Mouse (Mus musculus): ENCODE measurements around the gene G0s2. TPM values are rescaled to one million over a fixed set of nuclear protein-coding genes. Genes with fewer than 3 reads are reported as not detected.
"Not testable (repeated sequence)": the region's sequence is repeated elsewhere in the genome, so short reads cannot be mapped to it uniquely, and the experiment has no call there.

The G0s2 gene
- total RNA-seq, 1 experiment from 2014 or later: 169 TPM

GRCm38 (mm10) chr1:193290686-193291085, 17.7 kb upstream of the G0s2 start:
- no peak for ATAC-seq (ENCODE audit: extremely low read depth, insufficient number of reproducible peaks, low FRiP score, poor library complexity, severe bottlenecking)

- no peak for ATAC-seq (ENCODE audit: extremely low read depth, insufficient number of reproducible peaks, low FRiP score, poor library complexity, severe bottlenecking)
Observed at GRCm38 (mm10) chr1:193289914-193290313, 16.9 kb upstream of the G0s2 start.

- no peak for ATAC-seq (ENCODE audit: extremely low read depth, insufficient number of reproducible peaks, low FRiP score, poor library complexity, severe bottlenecking)
Observed at GRCm38 (mm10) chr1:193289076-193289475, 16.1 kb upstream of the G0s2 start.

GRCm38 (mm10) chr1:193287578-193287977, 14.6 kb upstream of the G0s2 start:
- no peak for ATAC-seq (ENCODE audit: extremely low read depth, insufficient number of reproducible peaks, low FRiP score, poor library complexity, severe bottlenecking)

- not testable (repeated sequence) for ATAC-seq (ENCODE audit: extremely low read depth, insufficient number of reproducible peaks, low FRiP score, poor library complexity, severe bottlenecking)
Observed at GRCm38 (mm10) chr1:193285766-193286325, 12.8 kb upstream of the G0s2 start.

GRCm38 (mm10) chr1:193284228-193284779, 11.3 kb upstream of the G0s2 start:
- no peak for ATAC-seq (ENCODE audit: extremely low read depth, insufficient number of reproducible peaks, low FRiP score, poor library complexity, severe bottlenecking)

- ATAC-seq (ENCODE audit: extremely low read depth, insufficient number of reproducible peaks, low FRiP score, poor library complexity, severe bottlenecking): no peak
Observed at GRCm38 (mm10) chr1:193281344-193281743, 8.3 kb upstream of the G0s2 start.

GRCm38 (mm10) chr1:193279492-193279891, 6.5 kb upstream of the G0s2 start:
- ATAC-seq (ENCODE audit: extremely low read depth, insufficient number of reproducible peaks, low FRiP score, poor library complexity, severe bottlenecking): no peak

GRCm38 (mm10) chr1:193278414-193279045, 5.5 kb upstream of the G0s2 start:
- no peak for ATAC-seq (ENCODE audit: extremely low read depth, insufficient number of reproducible peaks, low FRiP score, poor library complexity, severe bottlenecking)

DNA sequence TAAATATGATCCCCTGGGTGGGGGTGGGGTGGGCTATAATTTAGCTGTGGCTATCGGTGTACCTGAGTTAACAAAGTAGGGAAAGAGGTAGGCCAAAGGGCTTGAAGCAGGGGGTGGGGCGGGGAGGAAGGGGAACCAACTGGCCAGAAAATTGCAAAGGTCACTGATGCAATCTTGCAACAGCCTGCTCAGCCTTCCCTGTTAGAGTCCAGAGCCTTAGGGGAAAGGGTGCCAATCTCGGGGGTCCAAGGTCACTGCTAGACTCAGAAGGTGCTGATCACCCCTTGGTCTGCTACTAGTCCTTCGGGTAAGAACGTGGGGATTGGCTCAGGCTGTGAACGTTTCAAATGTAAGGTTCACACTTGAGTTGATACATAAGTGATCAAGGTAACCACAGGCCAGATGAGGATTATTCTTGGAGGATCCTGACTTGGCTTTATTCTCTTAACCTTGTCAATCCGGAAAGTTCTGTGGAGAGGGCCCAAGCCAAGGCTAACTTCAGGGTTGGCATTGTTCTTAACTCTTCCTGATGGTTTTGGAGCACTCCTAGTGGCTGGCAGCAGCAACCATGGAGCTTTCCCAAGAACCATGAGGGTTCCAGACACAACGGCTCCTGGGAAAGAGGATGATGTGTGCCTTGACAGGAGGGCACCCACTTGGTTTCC, 1.5 kb upstream of the G0s2 start:
- ATAC-seq (ENCODE audit: extremely low read depth, insufficient number of reproducible peaks, low FRiP score, poor library complexity, severe bottlenecking): peak; percentile 39; the same call in 1 of the 2 replicates

DNA sequence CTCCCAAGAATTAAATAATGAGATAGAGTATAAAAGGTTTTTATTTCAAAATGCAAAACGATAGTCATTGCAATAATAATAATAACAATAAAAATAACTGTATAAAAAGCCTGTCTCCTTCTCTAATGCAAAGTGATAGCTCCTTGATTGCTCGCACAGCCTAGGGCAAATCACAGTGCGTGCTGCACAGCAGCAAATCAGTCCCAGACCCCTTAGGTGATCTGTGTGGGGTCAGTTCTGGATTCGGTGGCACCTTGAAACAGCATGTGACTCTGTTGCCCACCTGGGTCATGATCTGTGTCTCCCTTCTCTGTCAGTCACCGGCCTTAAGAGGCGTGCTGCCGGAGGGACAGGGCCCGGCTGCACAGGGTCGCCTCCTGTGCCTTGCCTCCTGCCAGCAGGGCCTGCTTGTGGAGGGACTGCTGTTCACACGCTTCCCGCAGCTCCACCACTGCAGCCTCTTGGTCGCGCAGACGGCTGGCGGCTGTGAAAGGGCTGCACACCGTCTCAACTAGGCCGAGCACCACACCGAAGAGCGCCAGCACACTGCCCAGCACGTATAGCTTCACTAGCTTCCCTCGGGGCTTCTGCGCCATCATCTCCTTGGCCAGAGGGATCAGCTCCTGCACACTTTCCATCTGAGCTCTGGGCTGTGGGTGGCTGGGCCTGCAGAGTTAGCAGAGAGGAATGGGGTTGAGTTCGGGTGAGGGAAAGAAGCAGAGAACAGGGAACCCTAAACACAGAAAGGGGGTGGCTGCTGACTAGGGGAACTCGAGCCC, 691 bp downstream of the G0s2 start:
- ATAC-seq (ENCODE audit: extremely low read depth, insufficient number of reproducible peaks, low FRiP score, poor library complexity, severe bottlenecking): no peak

DNA sequence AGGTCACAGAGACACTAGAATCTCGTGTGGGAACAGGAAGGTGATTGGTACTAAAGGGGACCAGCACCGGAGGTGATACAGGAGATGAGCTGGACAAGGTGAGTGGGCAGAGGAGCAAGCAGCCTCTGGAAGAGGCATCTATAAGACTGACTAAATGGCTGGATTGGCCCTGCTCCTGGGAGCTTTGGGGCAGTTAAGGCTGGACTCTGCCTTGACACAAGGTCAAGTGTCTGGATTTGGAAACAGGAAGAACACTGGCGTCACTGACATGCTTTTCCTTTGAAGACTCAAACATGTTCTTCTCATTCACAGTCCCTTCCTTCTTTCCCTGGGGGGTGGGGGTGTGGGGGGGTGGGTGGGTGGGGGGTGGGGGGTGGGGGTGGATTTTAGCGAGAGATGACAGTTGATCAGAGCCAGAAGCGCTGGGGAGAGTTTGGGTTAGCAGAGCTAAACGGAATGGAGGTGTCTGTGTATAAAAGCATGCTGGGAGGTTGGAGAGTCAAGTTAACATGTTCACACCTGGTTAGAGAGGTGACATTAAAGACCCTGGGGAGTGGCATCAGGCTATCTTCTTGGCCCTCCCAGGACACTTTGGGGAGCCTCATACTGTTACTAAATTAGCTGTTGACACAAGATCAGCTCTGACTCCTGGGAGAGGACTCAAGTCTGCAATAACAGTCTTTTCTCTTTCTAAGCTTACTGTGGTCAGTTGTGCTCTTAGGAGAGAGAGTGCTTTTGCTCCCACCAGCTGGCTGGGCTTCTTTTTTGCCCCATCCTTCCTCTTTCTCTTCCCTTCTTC, 1.9 kb downstream of the G0s2 start:
- no peak for ATAC-seq (ENCODE audit: extremely low read depth, insufficient number of reproducible peaks, low FRiP score, poor library complexity, severe bottlenecking)

DNA sequence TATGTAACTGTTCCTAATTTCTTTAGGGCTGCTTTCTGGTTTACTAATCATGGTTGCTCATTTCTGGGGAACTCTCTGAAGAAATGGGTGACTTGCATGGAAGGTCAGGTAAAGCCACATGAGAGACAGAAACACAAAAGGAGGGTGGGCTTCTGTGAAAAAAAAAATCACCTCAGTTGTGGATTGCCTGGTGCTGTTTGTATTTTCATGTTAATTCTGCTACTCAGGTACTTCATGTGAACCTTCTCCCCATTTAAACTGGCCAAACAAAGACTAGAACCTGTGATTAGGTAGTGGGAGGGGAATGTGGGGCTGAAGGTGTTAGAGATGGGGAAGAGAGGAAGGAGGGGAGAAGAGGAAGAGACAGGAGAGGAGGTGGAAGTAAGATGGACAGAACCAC, 7.3 kb downstream of the G0s2 start:
- no peak for ATAC-seq (ENCODE audit: extremely low read depth, insufficient number of reproducible peaks, low FRiP score, poor library complexity, severe bottlenecking)

DNA sequence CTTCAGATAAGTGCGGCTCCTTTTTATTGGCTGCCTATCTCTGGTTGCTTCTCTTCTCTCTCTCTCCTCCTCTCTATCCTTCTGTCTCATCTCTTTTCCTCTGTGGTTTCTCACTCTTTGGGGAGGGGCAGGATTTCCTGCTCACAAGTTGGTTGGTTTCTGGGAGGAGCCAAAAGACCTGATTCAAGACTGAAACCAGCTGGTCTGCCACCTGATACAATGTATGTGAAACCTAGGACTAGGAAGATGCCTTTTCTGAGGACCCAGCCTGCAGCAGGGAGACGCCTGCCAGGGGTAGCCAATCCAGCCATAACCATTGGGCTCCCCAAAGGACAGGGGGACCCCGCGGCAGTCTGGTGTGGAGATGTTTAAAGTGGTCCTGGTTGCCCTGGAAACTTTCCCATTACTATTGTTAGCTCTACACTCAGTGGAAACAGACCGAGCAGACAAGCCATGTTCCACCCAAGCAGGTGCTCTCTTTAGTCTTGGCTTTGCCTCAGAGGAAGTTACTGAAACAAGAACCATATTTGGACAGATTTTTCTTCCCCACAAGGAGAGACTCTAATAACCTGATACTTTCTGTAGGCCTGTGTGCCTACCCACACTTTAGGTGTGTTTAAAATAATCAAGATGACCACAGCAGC, 8.9 kb downstream of the G0s2 start, which contains the start of gene Hsd11b1:
Hsd11b1 (minus strand) TSS at position 121 of the 644 bp plus-strand sequence.
- peak; percentile 52 for ATAC-seq (ENCODE audit: extremely low read depth, insufficient number of reproducible peaks, low FRiP score, poor library complexity, severe bottlenecking)

DNA sequence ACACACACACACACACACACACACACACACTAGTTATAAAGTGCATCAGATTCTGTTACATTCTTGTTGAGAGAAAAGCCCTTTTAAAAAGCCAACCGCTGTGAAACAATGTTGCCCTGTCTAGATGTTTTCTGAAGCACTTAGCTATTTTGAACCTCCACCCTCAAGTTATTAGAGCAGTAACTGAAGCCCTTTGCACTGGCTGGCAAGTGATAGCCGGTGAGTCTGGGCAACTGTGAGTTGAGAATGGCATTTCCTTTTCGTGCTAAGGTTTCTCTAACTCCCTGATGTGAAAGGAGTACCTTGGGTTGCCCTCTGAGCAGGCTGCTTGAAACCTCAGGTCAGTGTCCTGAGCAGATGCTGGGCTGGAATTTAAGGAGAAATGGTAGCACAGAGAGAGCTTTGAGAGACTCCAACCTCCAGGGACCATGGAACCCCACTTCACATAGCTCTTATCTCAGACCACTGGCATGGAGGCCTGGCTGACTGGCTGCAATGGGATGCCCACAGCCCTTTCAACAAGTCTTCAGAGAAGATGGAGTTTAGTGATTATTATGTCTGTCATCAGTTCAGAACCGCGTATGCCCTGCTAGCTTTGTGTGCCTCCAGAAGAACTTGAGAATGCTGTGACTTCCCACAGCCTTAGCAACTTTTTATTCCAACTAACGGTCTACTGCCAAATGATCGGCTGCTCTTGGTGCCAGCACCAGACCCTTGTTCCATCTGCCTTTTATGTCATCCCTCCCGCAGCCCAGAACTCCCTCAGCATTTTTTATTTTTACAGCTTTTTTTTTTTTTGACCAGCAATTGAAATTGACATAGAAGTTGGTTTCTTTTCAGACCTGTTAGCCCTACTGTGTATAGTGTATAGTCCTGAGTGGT, 9.8 kb downstream of the G0s2 start:
- ATAC-seq (ENCODE audit: extremely low read depth, insufficient number of reproducible peaks, low FRiP score, poor library complexity, severe bottlenecking): no peak

GRCm38 (mm10) chr1:193261897-193262548, 11.0 kb downstream of the G0s2 start:
- no peak for ATAC-seq (ENCODE audit: extremely low read depth, insufficient number of reproducible peaks, low FRiP score, poor library complexity, severe bottlenecking)

DNA sequence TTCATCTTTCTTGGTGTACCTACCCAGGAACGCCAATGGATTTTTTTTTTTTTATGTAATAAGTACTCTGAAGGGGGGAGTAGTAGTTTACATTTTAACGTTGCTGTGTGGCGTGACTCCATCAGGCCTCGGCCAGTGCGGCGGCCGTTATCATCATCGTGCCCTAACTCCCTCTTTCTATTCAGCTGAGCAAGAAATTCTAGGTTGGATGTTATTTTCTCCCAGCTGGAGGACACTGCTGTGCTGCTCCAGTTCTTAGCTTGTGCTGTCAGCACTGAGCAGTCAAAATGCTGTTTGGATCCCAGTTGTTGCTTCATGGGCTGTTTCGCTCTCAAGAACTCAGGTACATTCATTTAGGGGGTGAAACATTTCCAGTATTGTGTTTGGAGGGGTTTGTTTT, 13.5 kb downstream of the G0s2 start:
- no peak for ATAC-seq (ENCODE audit: extremely low read depth, insufficient number of reproducible peaks, low FRiP score, poor library complexity, severe bottlenecking)
